ENCODE assay signal across 8 mouse cellular contexts in the genomic region with DNA sequence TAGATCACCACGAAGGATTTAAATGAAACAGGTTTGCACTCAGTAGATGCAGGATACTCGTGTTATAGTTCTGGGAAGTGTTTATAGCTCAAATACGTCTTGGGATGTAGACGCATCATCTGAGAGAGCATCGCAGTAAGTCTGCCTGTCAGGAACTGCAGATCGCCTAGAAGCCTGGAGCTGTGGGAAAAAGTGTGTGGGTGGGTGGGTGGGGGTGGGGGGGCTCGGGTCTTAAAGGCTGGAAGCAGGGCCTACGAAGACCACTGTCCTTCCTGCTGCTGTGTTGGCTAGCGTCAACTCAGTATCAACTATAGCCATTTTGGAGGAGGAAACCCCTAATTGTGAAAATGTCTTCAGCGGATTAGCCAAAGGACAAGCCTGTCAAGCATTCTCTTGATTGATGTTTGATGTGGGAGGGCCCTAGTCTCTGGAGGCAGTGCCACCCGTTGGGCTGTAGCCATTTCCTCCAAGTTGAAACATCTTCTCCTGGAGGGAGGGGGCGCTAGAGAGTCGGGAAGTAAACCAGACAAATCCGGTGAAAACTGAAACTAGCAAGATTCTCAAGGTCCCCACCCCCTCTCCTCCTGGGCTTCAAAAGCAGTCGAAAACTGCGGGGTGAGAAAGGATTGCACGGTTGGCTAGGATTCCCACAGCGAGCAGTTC. TPM values are rescaled to one million over a fixed set of nuclear protein-coding genes. Genes with fewer than 3 reads are reported as not detected.
DNase-seq lines count a peak whose midpoint lies in the region; ATAC-seq lines count a peak whose summit lies in the region.

A gene (plus strand): TSS at position 585 of the 663 bp plus-strand sequence.

- H3K4me2 ChIP-seq in heart, embryonic 14.5 days (ENCODE audit: low read length) = peak within 1 kb of the TSS; percentile 69
- peak within 1 kb of the TSS; percentile 67 for H3K4me2 ChIP-seq in liver, embryonic 11.5 days

- peaks cover 10% of the 10 kb centered on the region for H3K4me1 ChIP-seq in forebrain, embryonic 10.5 days
- H3K4me1 ChIP-seq in heart, embryonic 14.5 days (ENCODE audit: control insufficient read depth in 2 of 2, insufficient read depth in 2 of 2, low read length in 2 of 2) = no peaks in the 10 kb centered on the region
- H3K4me1 ChIP-seq in liver, embryonic 11.5 days (replicated peaks; ENCODE audit: control insufficient read depth, insufficient read depth, low read length) = no peaks in the 10 kb centered on the region

- DNase-seq in CD4-positive helper T cell, adult 2 months (ENCODE audit: low read depth, low spot score) = peak; percentile 88
- DNase-seq in c-Kit-negative CD71-positive TER-119-positive erythroid progenitor cells, embryonic 14.5 days (ENCODE audit: low read depth, low spot score) = peak; percentile 5
- DNase-seq in forebrain, embryonic 10.5 days (ENCODE audit: extremely low spot score, low spot score) = peak; percentile 71
- DNase-seq in kidney, postnatal 10 days = peak; percentile 93
- peak; percentile 70 for DNase-seq in liver, embryonic 11.5 days (ENCODE audit: low spot score)
- peak; percentile 91 for DNase-seq in naive thymus-derived CD4-positive, alpha-beta T cell, adult 2 months (ENCODE audit: low read depth)
- peak; percentile 79 for DNase-seq in splenic B cell, adult 2 months (ENCODE audit: low read depth, low spot score)

- 32% methylated on average over 18 of the region's 18 CpGs for WGBS in forebrain, embryonic 10.5 days
- WGBS in heart, embryonic 14.5 days = 21% methylated on average over 18 of the region's 18 CpGs
- 28% methylated on average over 18 of the region's 18 CpGs for WGBS in liver, embryonic 11.5 days

- peak; percentile 71 for ATAC-seq in heart, embryonic 14.5 days (ENCODE audit: insufficient number of reproducible peaks, insufficient read depth, low FRiP score, low read depth)
- peak; percentile 89 for ATAC-seq in liver, embryonic 11.5 days (replicated peaks; ENCODE audit: low FRiP score)

- peak within 1 kb of the TSS; percentile 33 for H3K4me3 ChIP-seq in forebrain, embryonic 10.5 days
- peak within 1 kb of the TSS; percentile 49 to 54 for H3K4me3 ChIP-seq in heart, embryonic 14.5 days (ENCODE audit: control insufficient read depth in 1 of 2, insufficient read depth in 1 of 2, low read depth in 1 of 2, low read length in 2 of 2)
- peak within 1 kb of the TSS; percentile 43 for H3K4me3 ChIP-seq in liver, embryonic 11.5 days (ENCODE audit: low read depth, low read length)

- peak within 1 kb of the TSS; percentile 73 for H3K9ac ChIP-seq in heart, embryonic 14.5 days (ENCODE audit: low read length)
- H3K9ac ChIP-seq in liver, embryonic 11.5 days (ENCODE audit: low read depth, low read length) = peak within 1 kb of the TSS; percentile 67

- no peaks in the 10 kb centered on the region for H3K36me3 ChIP-seq in forebrain, embryonic 10.5 days (replicated peaks)
- no peaks in the 10 kb centered on the region for H3K36me3 ChIP-seq in heart, embryonic 14.5 days (ENCODE audit: control insufficient read depth, insufficient read depth, low read length)
- no peaks in the 10 kb centered on the region for H3K36me3 ChIP-seq in liver, embryonic 11.5 days (ENCODE audit: control insufficient read depth, insufficient read depth, low read length)
- H3K36me3 ChIP-seq in splenic B cell, adult 2 months (ENCODE audit: control insufficient read depth, insufficient read depth, low read length, poor library complexity, severe bottlenecking) = no peaks in the 10 kb centered on the region

- no peaks in the 10 kb centered on the region for H3K27me3 ChIP-seq in forebrain, embryonic 10.5 days (ENCODE audit: poor library complexity, severe bottlenecking)
- H3K27me3 ChIP-seq in heart, embryonic 14.5 days (ENCODE audit: control insufficient read depth, insufficient read depth, low read length) = no peaks in the 10 kb centered on the region
- H3K27me3 ChIP-seq in liver, embryonic 11.5 days (replicated peaks; ENCODE audit: control insufficient read depth, insufficient read depth, low read length) = no peaks in the 10 kb centered on the region
- H3K27me3 ChIP-seq in splenic B cell, adult 2 months (ENCODE audit: control insufficient read depth, insufficient read depth, low read length, poor library complexity, severe bottlenecking) = no peaks in the 10 kb centered on the region

- peak within 1 kb of the TSS; percentile 83 for H3K27ac ChIP-seq in forebrain, embryonic 10.5 days
- H3K27ac ChIP-seq in heart, embryonic 14.5 days (replicated peaks in 1 of 2; ENCODE audit: control insufficient read depth in 1 of 2, insufficient read depth in 1 of 2, low read depth in 2 of 2, low read length in 2 of 2) = peak within 1 kb of the TSS in 1 of 2 experiments; percentile 38; a peak in 3 of 4 replicates
- H3K27ac ChIP-seq in liver, embryonic 11.5 days (ENCODE audit: low read depth, low read length) = no peak within 1 kb of the TSS

- no peaks in the 10 kb centered on the region for H3K9me3 ChIP-seq in forebrain, embryonic 10.5 days
- H3K9me3 ChIP-seq in heart, embryonic 14.5 days (ENCODE audit: control insufficient read depth, low read length) = no peaks in the 10 kb centered on the region
- H3K9me3 ChIP-seq in liver, embryonic 11.5 days (ENCODE audit: control insufficient read depth, low read length) = no peaks in the 10 kb centered on the region

RNA-seq across cellular contexts. Expression of the gene that starts here (rescaled TPM):
- polyA plus RNA-seq in forebrain, embryonic 10.5 days (2016; fragmentation: Nextera tagmentation; extraction: Ambion mirVana) = 5.7 and 6.1 TPM in 2 replicates
- 5.5 and 5.7 TPM in 2 replicates for polyA plus RNA-seq in heart, embryonic 14.5 days (2014; fragmentation: Nextera tagmentation; extraction: Ambion mirVana)
- 2.3 and 2.4 TPM in 2 replicates for polyA plus RNA-seq in liver, embryonic 11.5 days (2014; fragmentation: Nextera tagmentation; extraction: Ambion mirVana)

Comparison
In these comparisons a context has a peak if more than half of its experiments do, and no peak if none do; other contexts are left out.
1. DNase-seq: peak in every context shown above with its lines; median percentile 93 in kidney, postnatal 10 days; 91 in naive thymus-derived CD4-positive, alpha-beta T cell, adult 2 months; 88 in CD4-positive helper T cell, adult 2 months; 79 in splenic B cell, adult 2 months; 71 in forebrain, embryonic 10.5 days; 70 in liver, embryonic 11.5 days; 5 in c-Kit-negative CD71-positive TER-119-positive erythroid progenitor cells, embryonic 14.5 days.